Mouse (Mus musculus): ENCODE results near the gene Asb1. TPM values are rescaled to one million over a fixed set of nuclear protein-coding genes. Genes with fewer than 3 reads are reported as not detected.
A peak's percentile ranks its signal among the peaks of the same experiment; 100 is the strongest.

The Asb1 gene
- 14.4 and 20.0 TPM in 2 replicates for polyA plus RNA-seq (2014; fragmentation: Nextera tagmentation; extraction: Ambion mirVana)

DNA sequence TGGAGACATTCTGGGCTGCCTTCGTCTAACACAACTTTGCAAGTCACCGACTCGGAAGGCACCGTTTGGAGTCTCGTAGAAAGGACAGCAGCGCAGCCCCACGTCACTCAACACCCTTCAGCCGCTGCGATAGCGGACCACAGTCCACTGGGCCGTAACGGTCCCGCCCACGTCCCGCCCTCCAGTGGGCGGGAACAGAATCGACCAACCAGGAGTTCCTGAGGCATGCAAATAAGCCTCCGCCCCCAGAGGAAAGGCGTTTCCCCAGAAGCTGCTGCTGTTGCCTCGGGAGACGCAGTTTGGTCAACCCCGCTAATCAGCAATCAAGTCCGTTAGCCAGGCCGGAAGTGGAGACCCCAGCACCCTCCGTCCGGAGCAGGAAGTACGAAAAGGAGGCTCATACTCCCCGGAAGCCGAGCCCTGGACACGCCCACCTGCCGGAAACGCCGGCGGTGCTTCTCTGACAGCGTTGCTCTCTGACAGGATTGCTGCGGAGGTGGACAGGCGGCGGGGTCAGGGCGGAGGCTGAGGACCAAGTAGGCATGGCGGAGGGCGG lies at the start of gene Asb1:
Gene Asb1, plus strand, starts transcription at position 274 of the 556 bp plus-strand sequence.
- Histone ChIP-seq H3K9ac (replicated peaks; ENCODE audit: low read depth, low read length) (peak within 1 kb of the TSS; percentile 83), H3K4me1 (ENCODE audit: control insufficient read depth, insufficient read depth, low read length) (peaks cover 17% of the 10 kb centered on the region), H3K4me3 (ENCODE audit: low read depth, low read length) (peak within 1 kb of the TSS; percentile 63), H3K36me3 (ENCODE audit: control insufficient read depth, insufficient read depth, low read length) (peaks cover 5% of the 10 kb centered on the region; the same call in 1 of the 2 replicates), H3K27me3 (ENCODE audit: control insufficient read depth, insufficient read depth, low read length) (peaks cover 6% of the 10 kb centered on the region; the same call in 1 of the 2 replicates), H3K27ac (ENCODE audit: low read depth, low read length) (peak within 1 kb of the TSS; percentile 13; the same call in 1 of the 2 replicates), H3K9me3 (ENCODE audit: control insufficient read depth, low read length) (no peaks in the 10 kb centered on the region), H3K4me2 (ENCODE audit: low read depth, low read length) (peak within 1 kb of the TSS; percentile 97)
- 0% methylated on average over 41 of the region's 41 CpGs for WGBS
- peak; percentile 97 for ATAC-seq (ENCODE audit: low read depth)

DNA sequence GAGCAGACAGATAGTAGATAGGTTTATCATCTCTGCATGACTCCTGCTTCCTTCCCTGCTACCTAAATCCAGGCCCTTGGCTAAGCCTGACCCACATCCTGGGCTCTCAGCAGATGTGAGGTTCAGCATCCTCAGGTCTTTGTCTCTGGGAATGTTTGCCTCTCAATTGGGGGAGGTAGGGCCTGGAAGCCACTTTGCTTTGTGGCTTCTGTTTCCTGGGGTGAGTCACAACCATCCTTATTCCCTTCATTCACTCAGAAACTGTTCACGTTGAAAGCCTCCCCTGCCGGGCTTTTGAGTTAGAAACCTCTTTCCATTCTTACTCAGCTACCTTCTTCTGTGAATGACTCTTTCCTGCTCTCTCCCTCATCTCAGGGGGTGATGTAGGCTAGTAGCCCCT lies 47.6 kb upstream of the Asb1 start:
- 11% methylated on average over 2 of the region's 2 CpGs for whole genome bisulfite sequencing
- Histone ChIP-seq H3K4me1 (ENCODE audit: control insufficient read depth, insufficient read depth, low read length) (peaks cover 12% of the 10 kb centered on the region), H3K4me3 (ENCODE audit: low read depth, low read length) (no peak overlapping the region), H3K36me3 (ENCODE audit: control insufficient read depth, insufficient read depth, low read length) (no peaks in the 10 kb centered on the region), H3K27ac (ENCODE audit: low read depth, low read length) (no peak overlapping the region), H3K9ac (replicated peaks; ENCODE audit: low read depth, low read length) (no peak overlapping the region), H3K9me3 (ENCODE audit: control insufficient read depth, low read length) (no peaks in the 10 kb centered on the region), H3K27me3 (ENCODE audit: control insufficient read depth, insufficient read depth, low read length) (no peaks in the 10 kb centered on the region), H3K4me2 (ENCODE audit: low read depth, low read length) (no peak overlapping the region)
- no peak for ATAC-seq (ENCODE audit: low read depth)

DNA sequence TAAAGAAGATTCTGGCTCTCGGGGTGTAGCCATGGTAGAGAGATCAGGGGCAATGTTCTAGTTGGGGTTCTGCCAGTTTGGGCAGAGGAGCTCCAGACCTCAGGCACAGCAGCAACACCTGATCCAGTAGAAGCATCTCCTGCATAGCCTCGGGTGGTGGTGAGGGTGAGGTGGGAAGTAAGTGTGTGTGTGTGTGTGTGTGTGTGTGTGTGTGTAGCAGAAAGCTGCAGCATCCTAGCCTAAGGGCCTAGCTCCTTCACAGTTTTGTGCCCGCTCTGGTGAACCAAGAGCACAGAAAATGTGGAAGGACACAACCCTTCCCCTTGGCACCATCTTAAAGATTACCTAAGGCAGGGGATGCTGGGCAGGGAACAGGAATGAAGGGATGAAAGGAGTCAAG lies 46.4 kb upstream of the Asb1 start:
- H3K4me2 ChIP-seq (ENCODE audit: low read depth, low read length) = peak overlapping the region; percentile 94
- no peak overlapping the region for H3K27ac ChIP-seq (ENCODE audit: low read depth, low read length)
- peak; percentile 22; the same call in 1 of the 2 replicates for ATAC-seq (ENCODE audit: low read depth)
- WGBS = 55% methylated on average over 3 of the region's 3 CpGs
- H3K27me3 ChIP-seq (ENCODE audit: control insufficient read depth, insufficient read depth, low read length) = no peaks in the 10 kb centered on the region
- no peaks in the 10 kb centered on the region for H3K9me3 ChIP-seq (ENCODE audit: control insufficient read depth, low read length)
- H3K9ac ChIP-seq (replicated peaks; ENCODE audit: low read depth, low read length) = no peak overlapping the region
- no peaks in the 10 kb centered on the region for H3K36me3 ChIP-seq (ENCODE audit: control insufficient read depth, insufficient read depth, low read length)
- H3K4me1 ChIP-seq (ENCODE audit: control insufficient read depth, insufficient read depth, low read length) = peaks cover 12% of the 10 kb centered on the region
- peak overlapping the region; percentile 89; the same call in 1 of the 2 replicates for H3K4me3 ChIP-seq (ENCODE audit: low read depth, low read length)

DNA sequence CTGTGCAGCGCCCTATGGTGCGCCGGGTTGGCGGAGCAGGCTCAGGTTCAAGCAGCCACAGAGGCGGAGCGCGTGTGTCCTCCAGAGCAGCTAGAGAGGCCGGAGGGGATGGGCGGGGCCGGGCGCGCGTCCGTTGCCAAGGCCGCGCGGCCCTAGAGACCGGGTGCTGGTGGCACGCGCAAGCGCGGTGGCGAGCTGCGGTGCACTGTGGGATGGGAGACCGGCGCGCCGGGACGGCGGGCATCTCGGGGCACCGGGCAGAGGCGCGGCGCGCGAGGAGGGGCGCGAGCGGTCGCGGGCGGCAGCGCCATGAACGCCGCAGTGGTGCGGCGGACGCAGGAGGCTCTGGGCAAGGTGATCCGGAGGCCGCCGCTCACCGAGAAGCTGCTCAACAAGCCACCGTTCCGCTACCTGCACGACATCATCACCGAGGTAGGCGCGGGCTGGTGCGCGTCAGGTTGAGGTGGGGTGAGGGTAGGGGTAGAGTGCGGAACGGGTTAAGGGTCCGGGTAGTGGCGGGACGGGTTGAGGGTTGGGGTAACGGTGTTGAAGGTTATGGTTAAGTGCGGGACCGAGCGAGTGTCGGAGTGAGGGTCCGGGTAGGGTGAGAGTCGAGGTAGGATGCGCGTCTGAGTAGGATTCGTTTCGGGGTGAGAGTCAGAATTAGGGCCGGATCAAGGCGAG lies 45.7 kb upstream of the Asb1 start, which contains the start of gene Traf3ip1:
Gene Traf3ip1, plus strand, starts transcription at position 191 of the 684 bp plus-strand sequence.
- Histone ChIP-seq H3K4me3 (ENCODE audit: low read depth, low read length) (peak within 1 kb of the TSS; percentile 89), H3K9me3 (ENCODE audit: control insufficient read depth, low read length) (no peaks in the 10 kb centered on the region), H3K27me3 (ENCODE audit: control insufficient read depth, insufficient read depth, low read length) (no peaks in the 10 kb centered on the region), H3K36me3 (ENCODE audit: control insufficient read depth, insufficient read depth, low read length) (no peaks in the 10 kb centered on the region; the same call in 1 of the 2 replicates), H3K9ac (replicated peaks; ENCODE audit: low read depth, low read length) (peak within 1 kb of the TSS; percentile 78), H3K27ac (ENCODE audit: low read depth, low read length) (no peak within 1 kb of the TSS), H3K4me1 (ENCODE audit: control insufficient read depth, insufficient read depth, low read length) (peaks cover 12% of the 10 kb centered on the region), H3K4me2 (ENCODE audit: low read depth, low read length) (peak within 1 kb of the TSS; percentile 94)
- under 1% methylated on average over 78 of the region's 79 CpGs for WGBS
- peak; percentile 99 for ATAC-seq (ENCODE audit: low read depth)

DNA sequence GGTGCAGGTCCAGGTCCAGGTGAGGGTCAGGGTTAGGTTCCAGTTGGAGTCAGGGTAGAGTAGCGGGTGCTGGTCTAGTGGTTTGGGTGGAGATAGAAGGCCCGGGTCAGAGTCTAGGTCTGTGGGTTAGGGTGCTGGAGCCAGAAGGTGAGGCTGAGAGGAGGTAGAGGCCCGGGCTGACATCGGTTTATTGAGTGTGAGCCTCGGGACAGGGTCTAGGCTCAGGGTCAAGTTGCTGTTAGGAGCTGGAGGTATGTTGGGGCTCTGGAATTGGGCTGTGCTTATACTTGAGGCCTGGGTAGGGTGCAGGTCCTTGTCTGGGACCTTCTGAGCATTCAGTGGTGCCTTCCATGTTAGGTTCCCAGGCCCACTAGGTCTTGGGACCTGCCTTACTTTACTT lies 45.0 kb upstream of the Asb1 start:
- no peaks in the 10 kb centered on the region for H3K27me3 ChIP-seq (ENCODE audit: control insufficient read depth, insufficient read depth, low read length)
- peak overlapping the region; percentile 89 for H3K4me3 ChIP-seq (ENCODE audit: low read depth, low read length)
- H3K9me3 ChIP-seq (ENCODE audit: control insufficient read depth, low read length) = no peaks in the 10 kb centered on the region
- H3K36me3 ChIP-seq (ENCODE audit: control insufficient read depth, insufficient read depth, low read length) = no peaks in the 10 kb centered on the region; the same call in none of the 2 replicates
- H3K27ac ChIP-seq (ENCODE audit: low read depth, low read length) = no peak overlapping the region
- 56% methylated on average over 5 of the region's 5 CpGs for WGBS
- no peak for ATAC-seq (ENCODE audit: low read depth)
- H3K4me1 ChIP-seq (ENCODE audit: control insufficient read depth, insufficient read depth, low read length) = peaks cover 12% of the 10 kb centered on the region
- peak overlapping the region; percentile 94 for H3K4me2 ChIP-seq (ENCODE audit: low read depth, low read length)
- peak overlapping the region; percentile 78 for H3K9ac ChIP-seq (replicated peaks; ENCODE audit: low read depth, low read length)

DNA sequence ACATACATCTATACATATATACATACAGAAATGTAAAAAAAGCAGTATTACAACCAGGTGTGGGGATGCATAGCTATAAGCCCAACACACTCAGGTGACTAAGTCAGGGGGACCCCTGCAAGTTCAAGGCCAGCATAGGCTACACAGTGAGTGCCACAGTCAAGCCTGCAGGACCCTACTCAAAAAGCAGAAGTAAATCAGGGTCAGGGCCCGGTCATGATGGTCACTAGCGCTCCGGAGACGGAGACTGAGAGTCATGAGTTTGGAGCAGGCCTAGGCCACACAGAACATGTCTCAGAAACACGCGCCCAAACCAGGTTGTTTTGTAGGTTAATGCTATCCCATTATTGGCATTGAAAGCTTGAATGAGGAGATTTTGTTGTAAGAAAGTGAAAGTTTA lies 41.8 kb upstream of the Asb1 start:
- no peak for ATAC-seq (ENCODE audit: low read depth)
- H3K36me3 ChIP-seq (ENCODE audit: control insufficient read depth, insufficient read depth, low read length) = peaks cover 4% of the 10 kb centered on the region
- H3K4me2 ChIP-seq (ENCODE audit: low read depth, low read length) = no peak overlapping the region
- no peak overlapping the region for H3K9ac ChIP-seq (replicated peaks; ENCODE audit: low read depth, low read length)
- H3K4me1 ChIP-seq (ENCODE audit: control insufficient read depth, insufficient read depth, low read length) = peaks cover 12% of the 10 kb centered on the region
- H3K4me3 ChIP-seq (ENCODE audit: low read depth, low read length) = no peak overlapping the region
- H3K9me3 ChIP-seq (ENCODE audit: control insufficient read depth, low read length) = no peaks in the 10 kb centered on the region
- H3K27ac ChIP-seq (ENCODE audit: low read depth, low read length) = no peak overlapping the region
- H3K27me3 ChIP-seq (ENCODE audit: control insufficient read depth, insufficient read depth, low read length) = no peaks in the 10 kb centered on the region
- WGBS = 93% methylated on average over 6 of the region's 6 CpGs

DNA sequence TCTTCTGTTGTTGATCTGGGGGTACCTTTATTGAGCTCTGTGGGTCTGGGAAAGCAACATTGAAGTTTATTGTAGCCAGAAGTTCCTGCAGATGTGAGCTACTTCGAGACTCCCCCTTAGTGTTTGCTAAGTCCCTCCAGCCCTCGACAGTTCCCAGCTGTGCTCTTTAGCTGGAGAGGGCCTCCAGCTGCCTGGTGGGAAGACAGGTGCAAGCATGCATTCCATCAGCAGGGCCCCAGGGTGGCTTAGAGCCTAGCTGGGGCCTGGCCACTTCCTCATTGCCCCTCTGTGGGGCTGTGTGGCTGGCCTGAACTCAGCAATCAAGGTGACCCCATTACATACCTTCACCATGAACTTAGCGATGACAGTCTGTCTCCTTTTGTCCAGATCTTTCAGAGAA lies 35.7 kb upstream of the Asb1 start:
- Histone ChIP-seq H3K4me3 (ENCODE audit: low read depth, low read length) (no peak overlapping the region), H3K4me2 (ENCODE audit: low read depth, low read length) (no peak overlapping the region), H3K27me3 (ENCODE audit: control insufficient read depth, insufficient read depth, low read length) (no peaks in the 10 kb centered on the region), H3K9ac (replicated peaks; ENCODE audit: low read depth, low read length) (no peak overlapping the region), H3K36me3 (ENCODE audit: control insufficient read depth, insufficient read depth, low read length) (peaks cover 24% of the 10 kb centered on the region), H3K4me1 (ENCODE audit: control insufficient read depth, insufficient read depth, low read length) (no peaks in the 10 kb centered on the region), H3K9me3 (ENCODE audit: control insufficient read depth, low read length) (no peaks in the 10 kb centered on the region), H3K27ac (ENCODE audit: low read depth, low read length) (no peak overlapping the region)
- 80% methylated on average over 3 of the region's 3 CpGs for WGBS
- ATAC-seq (ENCODE audit: low read depth) = no peak

DNA sequence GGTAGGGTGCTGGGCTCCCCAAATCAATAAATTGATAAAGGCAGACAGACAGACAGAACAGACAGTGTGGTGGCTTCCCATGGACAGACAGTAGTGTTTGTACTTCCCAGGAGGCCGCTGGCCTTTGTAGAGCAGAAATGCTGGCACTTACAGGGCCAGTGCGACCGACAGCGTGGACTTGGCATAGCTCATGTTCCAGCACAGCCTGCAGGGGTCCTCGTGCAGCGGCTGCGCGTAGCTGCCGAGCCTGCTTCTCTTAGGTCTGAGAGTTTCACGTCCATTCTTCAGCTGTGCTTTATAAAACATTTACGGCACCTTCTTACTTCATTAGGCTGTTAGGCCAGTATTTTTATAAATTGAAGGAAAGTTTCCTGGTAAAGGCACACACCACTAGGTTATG lies 25.4 kb upstream of the Asb1 start:
- Histone ChIP-seq H3K4me2 (ENCODE audit: low read depth, low read length) (no peak overlapping the region), H3K4me1 (ENCODE audit: control insufficient read depth, insufficient read depth, low read length) (no peaks in the 10 kb centered on the region), H3K9ac (replicated peaks; ENCODE audit: low read depth, low read length) (no peak overlapping the region), H3K27ac (ENCODE audit: low read depth, low read length) (no peak overlapping the region), H3K4me3 (ENCODE audit: low read depth, low read length) (no peak overlapping the region), H3K9me3 (ENCODE audit: control insufficient read depth, low read length) (no peaks in the 10 kb centered on the region), H3K36me3 (ENCODE audit: control insufficient read depth, insufficient read depth, low read length) (peaks cover 25% of the 10 kb centered on the region), H3K27me3 (ENCODE audit: control insufficient read depth, insufficient read depth, low read length) (no peaks in the 10 kb centered on the region)
- no peak for ATAC-seq (ENCODE audit: low read depth)
- WGBS = 84% methylated on average over 11 of the region's 11 CpGs

DNA sequence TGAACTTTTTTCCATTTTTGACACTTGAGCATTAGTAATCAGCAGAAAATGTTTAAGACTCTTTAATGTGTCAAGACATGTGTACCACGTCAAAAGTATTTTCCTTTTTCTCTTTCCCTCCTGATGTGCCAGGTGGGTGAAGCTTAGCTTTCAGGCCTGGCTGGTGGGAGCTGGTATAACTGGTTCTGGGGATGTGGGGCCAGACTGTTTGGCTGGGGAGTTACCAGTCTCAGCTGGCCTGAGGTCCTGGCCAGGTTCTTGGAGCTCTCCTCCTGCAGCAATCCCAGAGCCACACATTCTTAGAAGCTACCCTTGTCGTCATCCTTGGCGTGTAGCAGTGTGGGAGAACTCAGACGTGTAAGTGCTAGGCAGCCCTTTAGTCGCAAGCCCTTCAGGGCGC lies 24.7 kb upstream of the Asb1 start:
- peaks cover 29% of the 10 kb centered on the region for H3K36me3 ChIP-seq (ENCODE audit: control insufficient read depth, insufficient read depth, low read length)
- no peak overlapping the region for H3K4me3 ChIP-seq (ENCODE audit: low read depth, low read length)
- H3K27me3 ChIP-seq (ENCODE audit: control insufficient read depth, insufficient read depth, low read length) = no peaks in the 10 kb centered on the region
- H3K4me1 ChIP-seq (ENCODE audit: control insufficient read depth, insufficient read depth, low read length) = no peaks in the 10 kb centered on the region
- no peak overlapping the region for H3K27ac ChIP-seq (ENCODE audit: low read depth, low read length)
- no peak overlapping the region for H3K9ac ChIP-seq (replicated peaks; ENCODE audit: low read depth, low read length)
- no peak for ATAC-seq (ENCODE audit: low read depth)
- no peak overlapping the region for H3K4me2 ChIP-seq (ENCODE audit: low read depth, low read length)
- 94% methylated on average over 6 of the region's 6 CpGs for WGBS
- no peaks in the 10 kb centered on the region for H3K9me3 ChIP-seq (ENCODE audit: control insufficient read depth, low read length)

All from neural tube, embryonic 14.5 days (tissue).